Mouse (Mus musculus): ENCODE data around the gene Dgkq. TPM values are rescaled to one million over a fixed set of nuclear protein-coding genes. Genes with fewer than 3 reads are reported as not detected.

Gene Dgkq
- polyA plus RNA-seq, 2 experiments, result 1.9 to 4.7 TPM

- Histone ChIP-seq H3K4me2 (ENCODE audit: low read depth) (no peak overlapping the region), H3K27ac (no peak overlapping the region), H3K9ac (replicated peaks) (no peak overlapping the region), H3K27me3 (ENCODE audit: control insufficient read depth, insufficient read depth, low read length) (no peaks in the 10 kb centered on the region), H3K9me3 (ENCODE audit: control insufficient read depth, low read length) (no peaks in the 10 kb centered on the region), H3K36me3 (replicated peaks; ENCODE audit: control insufficient read depth, insufficient read depth, low read depth) (no peaks in the 10 kb centered on the region), H3K4me1 (replicated peaks; ENCODE audit: control insufficient read depth in 2 of 2, insufficient read depth in 2 of 2, low read length in 1 of 2) (peaks cover 4 to 7% of the 10 kb centered on the region in 2 experiments), H3K4me3 (ENCODE audit: insufficient read depth in 1 of 2, low read depth in 2 of 2, low read length in 2 of 2) (no peak overlapping the region)
- no peak for DNase-seq (ENCODE audit: low read depth in 3 of 3, low spot score in 3 of 3)
- TF ChIP-seq CTCF (IDR thresholded peaks at IDR 0.05; ENCODE audit: low read depth) (no peak), EP300 (IDR thresholded peaks at IDR 0.05; ENCODE audit: low read depth) (no peak)
- WGBS (ENCODE audit: insufficient replicate concordance), result 95% methylated on average over 4 of the region's 4 CpGs
- ATAC-seq (ENCODE audit: insufficient read depth), result no peak
Measured at GRCm38 (mm10) chr5:108633676-108634075, 35.8 kb downstream of the Dgkq start.

GRCm38 (mm10) chr5:108629634-108630483 is 39.6 kb downstream of the Dgkq start, which contains the start of the genes Gak and Tmem175:
Gene Gak, minus strand, starts transcription at chr5:108629755.
Gene Tmem175, plus strand, starts transcription at chr5:108629770.
- no peaks in the 10 kb centered on the region for H3K27me3 ChIP-seq (ENCODE audit: control insufficient read depth, insufficient read depth, low read length)
- peak within 1 kb of the TSS; percentile 80 for H3K9ac ChIP-seq (replicated peaks)
- under 1% methylated on average over 58 of the region's 58 CpGs for WGBS (ENCODE audit: insufficient replicate concordance)
- H3K4me2 ChIP-seq (ENCODE audit: low read depth), result peak within 1 kb of the TSS; percentile 93
- peak within 1 kb of the TSS; percentile 54 for H3K27ac ChIP-seq
- H3K4me1 ChIP-seq (replicated peaks; ENCODE audit: control insufficient read depth in 2 of 2, insufficient read depth in 2 of 2, low read length in 1 of 2), result peaks cover 13 to 18% of the 10 kb centered on the region in 2 experiments
- H3K36me3 ChIP-seq (replicated peaks; ENCODE audit: control insufficient read depth, insufficient read depth, low read depth), result 0 out of 2 replicates have a peak, but pooled peaks cover 2% of the 10 kb centered on the region
- TF ChIP-seq EP300 (IDR thresholded peaks at IDR 0.05; ENCODE audit: low read depth), result no peak
- TF ChIP-seq CTCF (IDR thresholded peaks at IDR 0.05; ENCODE audit: low read depth), result no peak
- H3K4me3 ChIP-seq (ENCODE audit: insufficient read depth in 1 of 2, low read depth in 2 of 2, low read length in 2 of 2), result peak within 1 kb of the TSS; percentile 70 to 83
- DNase-seq (ENCODE audit: low read depth in 3 of 3, low spot score in 3 of 3) (peak; percentile 87 to 90 (median 88)), ATAC-seq (ENCODE audit: insufficient read depth) (peak; percentile 94)
- no peaks in the 10 kb centered on the region for H3K9me3 ChIP-seq (ENCODE audit: control insufficient read depth, low read length)

GRCm38 (mm10) chr5:108628891-108629633 is 40.4 kb downstream of the Dgkq start:
- peak overlapping the region; percentile 80 for H3K9ac ChIP-seq (replicated peaks)
- no peaks in the 10 kb centered on the region for H3K9me3 ChIP-seq (ENCODE audit: control insufficient read depth, low read length)
- H3K4me2 ChIP-seq (ENCODE audit: low read depth), result peak overlapping the region; percentile 93
- peak overlapping the region; percentile 54 for H3K27ac ChIP-seq
- under 1% methylated on average over 32 of the region's 32 CpGs for WGBS (ENCODE audit: insufficient replicate concordance)
- H3K36me3 ChIP-seq (replicated peaks; ENCODE audit: control insufficient read depth, insufficient read depth, low read depth), result peaks cover 9% of the 10 kb centered on the region
- ATAC-seq (ENCODE audit: insufficient read depth) (peak; percentile 85), DNase-seq (ENCODE audit: low read depth in 3 of 3, low spot score in 3 of 3) (peak in 2 of 3 experiments; percentile 5 to 20)
- H3K4me1 ChIP-seq (replicated peaks; ENCODE audit: control insufficient read depth in 2 of 2, insufficient read depth in 2 of 2, low read length in 1 of 2), result peaks cover 13 to 18% of the 10 kb centered on the region in 2 experiments
- TF ChIP-seq EP300 (IDR thresholded peaks at IDR 0.05; ENCODE audit: low read depth) (no peak), CTCF (IDR thresholded peaks at IDR 0.05; ENCODE audit: low read depth) (no peak)
- H3K27me3 ChIP-seq (ENCODE audit: control insufficient read depth, insufficient read depth, low read length), result no peaks in the 10 kb centered on the region
- H3K4me3 ChIP-seq (ENCODE audit: insufficient read depth in 1 of 2, low read depth in 2 of 2, low read length in 2 of 2), result peak overlapping the region; percentile 70 to 83

GRCm38 (mm10) chr5:108626050-108626660 is 43.3 kb downstream of the Dgkq start:
- no peak overlapping the region for H3K4me3 ChIP-seq (ENCODE audit: insufficient read depth in 1 of 2, low read depth in 2 of 2, low read length in 2 of 2)
- H3K4me2 ChIP-seq (ENCODE audit: low read depth), result peak overlapping the region; percentile 25; the same call in 1 of the 2 replicates
- H3K4me1 ChIP-seq (replicated peaks; ENCODE audit: control insufficient read depth in 2 of 2, insufficient read depth in 2 of 2, low read length in 1 of 2), result peaks cover 13 to 18% of the 10 kb centered on the region in 2 experiments
- H3K36me3 ChIP-seq (replicated peaks; ENCODE audit: control insufficient read depth, insufficient read depth, low read depth), result peaks cover 28% of the 10 kb centered on the region
- no peaks in the 10 kb centered on the region for H3K9me3 ChIP-seq (ENCODE audit: control insufficient read depth, low read length)
- TF ChIP-seq CTCF (IDR thresholded peaks at IDR 0.05; ENCODE audit: low read depth), result no peak
- 0 out of 2 replicates have a peak, but pooled peaks have one; percentile 30 for TF ChIP-seq EP300 (IDR thresholded peaks at IDR 0.05; ENCODE audit: low read depth)
- DNase-seq (ENCODE audit: low read depth in 3 of 3, low spot score in 3 of 3) (peak in 1 of 3 experiments; percentile 34), ATAC-seq (ENCODE audit: insufficient read depth) (no peak)
- 24% methylated on average over 4 of the region's 4 CpGs for WGBS (ENCODE audit: insufficient replicate concordance)
- no peak overlapping the region for H3K9ac ChIP-seq (replicated peaks)
- H3K27me3 ChIP-seq (ENCODE audit: control insufficient read depth, insufficient read depth, low read length), result no peaks in the 10 kb centered on the region
- H3K27ac ChIP-seq, result no peak overlapping the region
